Mouse (Mus musculus) testis, postnatal 14 days (tissue): ENCODE measurements around the gene Dctn5.

ENCODE experiments used
- DNase-seq: peaks from one replicate; pipeline ENCODE4 v3.0.0; 2021; ENCODE audit warnings: low spot score

Dctn5 gene

GRCm38 (mm10) chr7:122160037-122160436, 27.2 kb downstream of the Dctn5 start:
- DNase-seq: no peak

DNA sequence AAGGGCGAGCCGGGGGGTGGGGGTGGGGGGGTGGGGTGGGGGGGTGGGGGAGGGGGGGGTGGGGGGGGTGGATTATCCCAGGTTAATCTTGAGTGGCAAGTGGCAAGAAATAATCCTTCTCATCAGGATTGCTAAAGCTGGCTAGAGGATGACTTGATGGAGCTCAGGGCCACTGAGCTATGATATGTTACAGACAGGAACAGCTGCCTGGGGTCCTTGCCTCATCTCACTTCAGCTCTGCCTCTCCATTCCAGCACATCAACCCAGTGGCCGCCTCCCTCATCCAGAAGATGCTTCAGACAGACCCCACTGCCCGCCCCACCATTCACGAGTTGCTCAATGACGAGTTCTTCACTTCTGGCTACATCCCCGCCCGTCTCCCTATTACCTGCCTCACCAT, 30.9 kb downstream of the Dctn5 start:
- no peak for DNase-seq

- DNase-seq: no peak
These were observed 34.4 kb downstream of the Dctn5 start for GRCm38 (mm10) chr7:122167203-122167602.

GRCm38 (mm10) chr7:122170705-122171104, 37.9 kb downstream of the Dctn5 start:
- no peak for DNase-seq

- DNase-seq: no peak
These were observed 38.8 kb downstream of the Dctn5 start for GRCm38 (mm10) chr7:122171613-122172012.

GRCm38 (mm10) chr7:122180720-122181119, 47.9 kb downstream of the Dctn5 start:
- DNase-seq: no peak

GRCm38 (mm10) chr7:122184569-122184968, 51.7 kb downstream of the Dctn5 start:
- no peak for DNase-seq

GRCm38 (mm10) chr7:122186043-122186442, 53.2 kb downstream of the Dctn5 start, which contains the start of gene Ern2:
TSS of gene Ern2 (minus strand) at chr7:122186207.
- DNase-seq: no peak

DNA sequence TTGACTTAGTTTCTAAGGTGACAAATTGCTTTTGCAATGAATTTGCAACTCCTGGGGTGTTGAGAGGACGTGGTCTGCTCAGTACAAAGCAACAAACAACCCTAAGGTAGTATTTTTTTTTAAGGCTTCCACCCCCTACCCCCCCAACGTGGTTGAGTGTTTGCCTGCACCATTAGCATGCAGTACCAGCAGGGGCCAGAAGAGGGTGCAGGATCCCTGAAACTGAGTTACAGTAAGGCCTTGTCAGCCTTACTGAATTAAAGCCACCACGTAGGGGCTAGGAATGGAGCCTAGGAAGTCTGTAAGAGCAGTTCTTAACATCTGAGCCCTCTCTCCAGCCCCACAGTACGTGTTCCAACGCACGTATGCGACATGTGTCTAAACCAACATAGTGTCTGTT, 56.6 kb downstream of the Dctn5 start:
- DNase-seq: peak; percentile 34

GRCm38 (mm10) chr7:122191097-122191496, 58.3 kb downstream of the Dctn5 start:
- peak; percentile 52 for DNase-seq

GRCm38 (mm10) chr7:122193919-122194318, 61.1 kb downstream of the Dctn5 start:
- no peak for DNase-seq

DNA sequence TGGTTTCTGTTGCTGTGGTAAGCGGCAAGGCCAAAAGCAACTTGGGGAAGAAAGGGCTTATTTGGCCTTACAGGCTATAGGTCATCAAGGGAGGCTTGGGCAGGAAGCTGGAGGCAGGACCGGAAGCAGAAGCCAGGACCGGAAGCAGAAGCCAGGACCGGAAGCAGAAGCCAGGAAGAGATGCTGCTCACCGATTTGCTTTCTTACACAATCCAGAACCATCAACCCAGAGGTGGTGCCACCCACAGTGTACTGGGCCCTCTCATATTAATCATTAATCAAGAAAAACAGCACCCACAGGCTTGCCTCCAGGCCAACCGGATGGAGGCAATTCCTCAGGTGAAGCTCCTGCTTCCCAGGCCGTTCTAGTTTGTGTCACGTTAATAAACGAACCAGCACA, 63.9 kb downstream of the Dctn5 start:
- DNase-seq: no peak

DNA sequence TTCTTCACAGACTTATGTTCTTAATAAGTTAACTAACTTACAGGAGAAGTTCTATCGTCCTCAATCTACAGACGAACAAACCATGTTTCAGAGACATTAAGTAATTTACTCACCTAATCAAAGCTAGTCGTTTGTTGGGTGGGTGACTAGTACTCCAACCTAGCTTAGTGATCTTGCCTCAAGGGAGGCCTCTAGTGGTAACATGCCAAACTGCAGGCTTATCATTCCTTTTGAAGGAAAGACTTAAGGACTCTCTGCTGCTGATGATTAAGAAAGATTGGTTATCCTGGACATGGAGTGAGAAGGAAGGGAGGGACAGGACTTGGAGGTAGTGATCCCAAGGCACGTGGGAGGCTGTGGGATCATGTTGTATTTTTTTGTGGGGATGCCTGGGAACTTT, 64.5 kb downstream of the Dctn5 start:
- DNase-seq: no peak
